Mouse (Mus musculus) forebrain, postnatal 0 days (tissue): Measurements from ENCODE around the gene Fam219a. TPM values are rescaled to one million over a fixed set of nuclear protein-coding genes. Genes with fewer than 3 reads are reported as not detected.

ENCODE experiments used
- ATAC-seq: fragments of 200-750 bp; cut with Nextera tagmentation; 2 replicates; pipeline ENCODE4 v1.8.0; 2017; ENCODE audit warnings: mild to moderate bottlenecking, moderate library complexity
- DNase-seq: peaks from one replicate; pipeline ENCODE4 v3.0.0-alpha.2; 2015
- H3K27ac ChIP-seq: fragments of 300-500 bp; sonication (generic); 2 replicates; pipeline ENCODE4 v1.5.1; 2014; ENCODE audit warnings: low read depth, mild to moderate bottlenecking, antibody characterized with exemption, low read length, moderate library complexity, mixed read lengths
- H3K27me3 ChIP-seq: fragments of 300-500 bp; sonication (generic); 2 replicates; pipeline ENCODE4 v1.6.1; 2014; ENCODE audit warnings: mild to moderate bottlenecking, low read length, mixed read lengths; ENCODE audit not compliant: insufficient read depth
- H3K36me3 ChIP-seq: fragments of 300-500 bp; sonication (generic); 2 replicates; pipeline ENCODE4 v1.6.1; 2014; ENCODE audit warnings: mild to moderate bottlenecking, moderate library complexity; ENCODE audit not compliant: insufficient read depth
- H3K4me1 ChIP-seq: fragments of 300-500 bp; sonication (generic); 2 replicates; pipeline ENCODE4 v1.6.1; 2014; ENCODE audit warnings: antibody characterized with exemption; ENCODE audit not compliant: insufficient read depth
- H3K4me2 ChIP-seq: fragments of 300-500 bp; sonication (generic); 2 replicates; pipeline ENCODE4 v1.6.1; 2014; ENCODE audit warnings: low read depth, mild to moderate bottlenecking, moderate library complexity
- H3K4me3 ChIP-seq: fragments of 300-500 bp; sonication (generic); 2 replicates; pipeline ENCODE4 v1.5.1; 2014; ENCODE audit warnings: low read depth, low read length, mixed read lengths
- H3K9ac ChIP-seq: fragments of 300-500 bp; sonication (generic); 2 replicates; pipeline ENCODE4 v1.6.1; 2014; ENCODE audit warnings: mild to moderate bottlenecking
- H3K9me3 ChIP-seq: fragments of 300-500 bp; sonication (generic); 2 replicates; pipeline ENCODE4 v1.6.1; 2016; ENCODE audit warnings: low read length
- CTCF ChIP-seq: sonication (generic); IDR thresholded peaks from 2 replicates; pipeline ENCODE4 v1.5.1; 2016; ENCODE audit warnings: antibody characterized with exemption, control low read depth, low read depth
- WGBS: fragments of 180-500 bp; shearing (Covaris S2); extraction: QIAGEN DNeasy Blood & Tissue Kit; methylation state at CpG from one replicate; pipeline ENCODE4 v1.1.7; 2014; 5-methylcytosine and 5-hydroxymethylcytosine counted together
- polyA plus RNA-seq: library from polyadenylated mRNA; unstranded; fragments of >200 nt; fragmentation: Nextera tagmentation; extraction: Ambion mirVana; gene quantifications from 2 replicates; pipeline ENCODE4 v1.2.1, GENCODE M21; 2015
- total RNA-seq: library from RNA; depleted of rRNA; stranded (reverse); fragments of >200 nt; gene quantifications from 2 replicates; pipeline ENCODE4 v1.2.3, GENCODE M21; 2014

Gene Fam219a
- total and polyA plus RNA-seq, 2 experiments from 2014 or later = 18.6 to 95.8 TPM

DNA sequence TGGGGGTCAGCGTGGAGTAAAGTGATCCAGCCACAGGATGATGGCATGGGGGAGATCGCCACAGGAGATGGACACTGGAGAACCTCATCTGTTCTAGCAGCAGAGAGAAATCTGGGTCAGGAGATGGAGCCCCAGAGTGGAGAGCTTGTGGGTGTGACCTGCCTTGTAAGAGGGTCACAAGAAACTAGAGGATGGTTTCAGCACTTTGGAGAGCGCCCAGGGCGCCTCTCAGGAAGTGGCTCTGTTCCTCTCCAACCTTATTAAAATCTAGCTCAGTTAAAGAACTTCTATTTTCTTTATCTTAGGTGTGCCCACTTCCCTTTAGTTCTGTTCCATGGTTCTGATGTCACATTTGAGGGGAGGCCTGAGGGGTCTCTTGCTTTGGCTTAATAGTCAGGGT is 37.4 kb upstream of the Fam219a start:
- Histone ChIP-seq H3K27ac (no peak overlapping the region), H3K9ac (no peak overlapping the region), H3K9me3 (no peaks in the 10 kb centered on the region), H3K36me3 (no peaks in the 10 kb centered on the region), H3K4me1 (no peaks in the 10 kb centered on the region), H3K4me2 (no peak overlapping the region), H3K27me3 (no peaks in the 10 kb centered on the region), H3K4me3 (no peak overlapping the region)
- 62% methylated on average over 4 of the region's 4 CpGs for WGBS
- TF ChIP-seq CTCF = no peak
- ATAC-seq (no peak), DNase-seq (no peak)

DNA sequence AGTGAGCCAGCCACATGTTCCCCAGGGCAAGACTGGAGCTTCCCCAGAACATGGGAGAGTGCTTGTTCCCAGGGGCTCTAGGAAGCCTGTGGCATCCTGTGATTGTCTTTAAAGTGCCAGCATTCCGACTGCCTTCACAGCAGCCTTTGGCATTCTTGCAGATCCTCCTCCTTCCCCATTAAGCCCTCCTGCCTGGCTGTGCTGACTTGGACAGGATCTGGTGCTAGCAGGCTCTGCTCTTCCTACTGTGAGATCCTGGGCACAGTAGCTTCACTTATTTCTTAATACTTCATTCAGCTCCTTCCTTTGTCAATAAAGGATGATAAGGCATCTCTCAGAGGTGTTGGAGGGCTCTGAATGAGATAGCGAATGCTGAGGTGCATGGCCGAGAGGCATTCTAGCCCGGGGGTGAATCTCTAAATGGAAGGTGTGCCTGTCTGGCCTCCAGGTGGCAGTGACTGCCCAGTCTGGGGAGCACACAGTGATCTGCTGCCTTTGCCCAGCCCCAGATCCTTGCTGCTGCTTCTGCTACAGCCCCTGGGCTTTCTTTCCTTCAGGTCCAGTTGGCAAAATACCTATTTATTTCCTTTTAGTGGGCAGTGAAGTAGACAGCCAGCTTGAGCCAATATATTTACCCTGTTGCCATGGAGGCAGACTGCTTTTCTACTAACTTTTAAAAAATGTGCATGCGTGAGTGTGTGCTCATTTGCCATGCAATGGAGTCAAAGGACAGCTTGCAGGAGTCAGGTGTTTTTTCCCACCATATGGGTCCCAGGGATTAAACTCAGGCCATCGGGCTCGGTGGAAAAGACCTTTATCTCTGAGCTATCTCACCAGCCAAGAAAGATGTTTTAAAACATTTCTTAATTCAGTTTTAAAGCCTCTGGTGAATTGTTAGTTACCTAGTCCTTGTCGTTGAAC is 35.4 kb upstream of the Fam219a start:
- Histone ChIP-seq H3K27ac (no peak overlapping the region), H3K4me1 (no peaks in the 10 kb centered on the region), H3K36me3 (no peaks in the 10 kb centered on the region), H3K4me2 (no peak overlapping the region), H3K4me3 (no peak overlapping the region), H3K9me3 (no peaks in the 10 kb centered on the region), H3K27me3 (no peaks in the 10 kb centered on the region), H3K9ac (no peak overlapping the region)
- ATAC-seq = no peak
- 19% methylated on average over 8 of the region's 8 CpGs for WGBS
- DNase-seq = peak; percentile 40
- TF ChIP-seq CTCF = peak; percentile 57

DNA sequence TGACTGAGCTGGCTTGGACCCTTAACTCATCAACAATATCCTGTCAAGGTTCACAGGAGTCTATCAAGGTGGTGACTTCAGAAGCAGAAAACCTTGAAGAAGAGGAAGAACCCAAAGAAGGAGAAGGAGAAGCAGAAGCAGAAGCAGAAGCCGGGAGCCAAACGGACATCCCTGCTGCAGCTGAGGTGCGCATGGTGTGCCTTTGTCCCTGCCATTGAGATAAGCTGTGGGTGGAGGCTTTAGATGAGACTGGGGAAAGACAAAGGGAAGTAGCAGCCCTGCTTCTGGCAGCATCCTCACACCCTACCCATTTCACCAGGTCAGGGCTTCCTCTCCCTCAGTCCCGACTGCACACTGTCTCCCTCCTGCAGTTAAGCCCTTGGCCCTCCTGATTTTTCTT is 33.5 kb upstream of the Fam219a start:
- H3K27ac ChIP-seq = no peak overlapping the region
- DNase-seq = no peak
- H3K9me3 ChIP-seq = no peaks in the 10 kb centered on the region
- no peak overlapping the region for H3K9ac ChIP-seq
- TF ChIP-seq CTCF = no peak
- no peaks in the 10 kb centered on the region for H3K4me1 ChIP-seq
- no peak overlapping the region for H3K4me2 ChIP-seq
- 56% methylated on average over 4 of the region's 4 CpGs for WGBS
- H3K4me3 ChIP-seq = no peak overlapping the region
- ATAC-seq = no peak
- no peaks in the 10 kb centered on the region for H3K36me3 ChIP-seq
- no peaks in the 10 kb centered on the region for H3K27me3 ChIP-seq

GRCm38 (mm10) chr4:41583353-41583752 is 14.0 kb upstream of the Fam219a start:
- H3K4me2 ChIP-seq = no peak overlapping the region
- H3K4me3 ChIP-seq = no peak overlapping the region
- no peaks in the 10 kb centered on the region for H3K27me3 ChIP-seq
- ATAC-seq (no peak), DNase-seq (no peak)
- no peak for TF ChIP-seq CTCF
- no peaks in the 10 kb centered on the region for H3K36me3 ChIP-seq
- no peak overlapping the region for H3K27ac ChIP-seq
- no peak overlapping the region for H3K9ac ChIP-seq
- H3K4me1 ChIP-seq = no peaks in the 10 kb centered on the region
- 69% methylated on average over 7 of the region's 7 CpGs for WGBS
- H3K9me3 ChIP-seq = no peaks in the 10 kb centered on the region

GRCm38 (mm10) chr4:41575914-41576313 is 6.6 kb upstream of the Fam219a start:
- TF ChIP-seq CTCF = no peak
- H3K4me1 ChIP-seq = 0 out of 2 replicates have a peak, but pooled peaks cover 3% of the 10 kb centered on the region
- H3K9ac ChIP-seq = no peak overlapping the region
- DNase-seq (no peak), ATAC-seq (no peak)
- no peak overlapping the region for H3K4me2 ChIP-seq
- H3K36me3 ChIP-seq = no peaks in the 10 kb centered on the region
- H3K9me3 ChIP-seq = no peaks in the 10 kb centered on the region
- 49% methylated on average over 6 of the region's 6 CpGs for WGBS
- H3K27me3 ChIP-seq = no peaks in the 10 kb centered on the region
- H3K4me3 ChIP-seq = no peak overlapping the region
- H3K27ac ChIP-seq = no peak overlapping the region

DNA sequence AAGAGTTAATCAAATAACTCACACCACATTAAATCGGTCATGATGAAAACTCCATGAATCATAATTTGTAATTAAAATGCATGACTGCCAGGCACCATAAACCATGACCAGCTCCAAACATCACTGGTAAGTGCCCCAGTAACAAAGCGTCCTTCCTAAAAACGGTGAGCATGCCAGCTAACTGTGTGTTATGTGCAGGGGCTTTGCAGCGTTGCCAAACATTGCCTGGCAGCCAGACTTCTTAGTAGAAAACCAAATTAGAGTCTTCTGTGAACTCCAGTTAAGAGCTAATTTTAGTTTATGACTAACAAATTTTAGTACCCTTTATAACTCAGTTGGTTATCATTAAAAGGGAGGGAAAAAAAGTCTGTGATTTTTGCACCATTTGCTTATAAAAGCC is 4.2 kb upstream of the Fam219a start:
- Histone ChIP-seq H3K27ac (no peak overlapping the region), H3K27me3 (no peaks in the 10 kb centered on the region), H3K4me2 (no peak overlapping the region), H3K4me1 (0 out of 2 replicates have a peak, but pooled peaks cover 3% of the 10 kb centered on the region), H3K9ac (no peak overlapping the region), H3K9me3 (no peaks in the 10 kb centered on the region), H3K36me3 (no peaks in the 10 kb centered on the region), H3K4me3 (no peak overlapping the region)
- no peak for TF ChIP-seq CTCF
- DNase-seq (peak; percentile 44), ATAC-seq (no peak)
- WGBS = 35% methylated on average over 4 of the region's 4 CpGs

DNA sequence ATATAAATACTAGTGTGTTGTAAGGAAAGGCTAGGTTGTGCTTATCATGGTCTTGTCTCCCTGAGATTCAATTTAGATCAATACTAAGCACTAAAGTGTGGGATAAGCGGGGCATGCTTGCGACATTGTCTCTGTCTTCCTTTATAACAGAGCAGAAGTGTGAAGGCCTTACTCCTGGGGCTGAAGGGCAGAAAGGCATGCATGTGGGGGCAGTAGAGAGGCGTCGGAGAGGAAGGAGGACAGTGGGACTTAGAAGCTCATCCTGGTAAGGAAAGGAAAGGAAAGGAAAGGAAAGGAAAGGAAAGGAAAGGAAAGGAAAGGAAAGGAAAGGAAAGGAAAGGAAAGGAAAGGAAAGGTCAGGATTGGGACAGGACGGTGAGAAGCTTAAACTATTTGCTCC is 2.2 kb upstream of the Fam219a start:
- no peak overlapping the region for H3K9ac ChIP-seq
- peak; percentile 55 for TF ChIP-seq CTCF
- H3K4me1 ChIP-seq = peaks cover 18% of the 10 kb centered on the region
- no peak overlapping the region for H3K4me2 ChIP-seq
- WGBS = 29% methylated on average over 5 of the region's 5 CpGs
- H3K27me3 ChIP-seq = no peaks in the 10 kb centered on the region
- H3K9me3 ChIP-seq = no peaks in the 10 kb centered on the region
- DNase-seq (no peak), ATAC-seq (no peak)
- no peak overlapping the region for H3K4me3 ChIP-seq
- no peaks in the 10 kb centered on the region for H3K36me3 ChIP-seq
- H3K27ac ChIP-seq = no peak overlapping the region
